Mouse (Mus musculus) lung, postnatal 4 days (tissue): ENCODE measurements around the gene Tenm4.
A peak's percentile ranks its signal among the peaks of the same experiment; 100 is the strongest.

Experiments
- DNase-seq, 2 experiments: peaks; one replicate each; pipeline ENCODE4 v3.0.0; 2021

Tenm4 gene

GRCm38 (mm10) chr7:96414290-96415055 lies 243.4 kb downstream of the Tenm4 start:
- no peak for DNase-seq

DNA sequence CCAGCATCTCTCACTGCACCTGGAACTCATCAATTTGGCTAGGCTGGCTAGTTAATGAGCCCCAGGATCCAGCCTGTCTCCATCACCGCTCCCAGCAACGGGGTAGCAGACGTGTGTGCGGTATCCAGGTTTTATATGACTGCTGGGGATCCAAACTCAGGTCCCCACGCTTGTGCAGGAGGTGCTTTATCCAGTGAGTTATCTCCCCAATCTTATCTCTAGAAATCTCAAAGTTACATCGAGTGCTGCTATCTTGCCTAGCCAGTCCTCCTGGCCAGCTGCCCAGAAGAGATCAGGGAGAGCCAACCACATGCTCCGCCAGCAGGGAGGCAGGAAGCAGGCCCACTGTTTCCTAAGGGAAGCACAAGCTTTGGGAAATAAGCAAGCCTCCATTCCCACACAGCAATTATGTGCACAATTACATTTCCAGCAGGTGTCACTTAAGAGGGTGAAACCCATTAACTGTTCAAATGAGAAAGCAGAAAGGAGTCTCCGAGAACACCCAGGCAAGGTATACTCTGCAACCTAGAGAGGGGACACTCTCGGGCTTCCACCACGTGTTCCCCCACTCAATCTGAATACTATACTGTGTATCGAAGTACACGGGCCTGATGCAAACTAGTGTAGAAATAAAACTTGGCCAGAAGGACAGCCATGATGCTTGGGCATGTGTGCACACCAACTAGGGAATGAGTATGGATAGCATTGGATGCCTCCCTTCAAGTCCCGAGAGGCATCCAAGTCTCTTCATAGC lies 246.4 kb downstream of the Tenm4 start:
- peak; percentile 73 to 82 for DNase-seq

- DNase-seq, result no peak
These were observed 247.1 kb downstream of the Tenm4 start for GRCm38 (mm10) chr7:96418146-96418545.

DNA sequence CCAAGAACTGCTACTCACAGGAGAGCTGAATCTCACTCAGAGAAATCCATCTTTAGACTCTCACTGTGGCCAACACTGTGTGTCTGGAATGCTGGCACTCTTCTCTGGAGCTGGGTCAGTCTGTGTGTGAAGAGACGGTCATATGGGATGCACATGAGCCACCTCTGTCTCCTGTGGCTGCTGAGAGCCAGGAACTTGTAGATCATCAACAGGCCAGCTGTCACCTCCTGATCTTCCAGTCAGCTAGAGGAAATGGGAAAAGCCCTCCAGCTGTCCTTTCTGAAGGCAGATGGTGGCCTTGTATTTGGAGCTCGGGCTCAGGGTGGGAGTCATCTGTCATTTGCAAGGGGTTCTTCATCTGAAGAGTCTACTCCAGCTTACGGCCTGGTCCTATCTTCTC lies 249.0 kb downstream of the Tenm4 start:
- DNase-seq, result peak in 1 of 2 experiments; percentile 29

DNA sequence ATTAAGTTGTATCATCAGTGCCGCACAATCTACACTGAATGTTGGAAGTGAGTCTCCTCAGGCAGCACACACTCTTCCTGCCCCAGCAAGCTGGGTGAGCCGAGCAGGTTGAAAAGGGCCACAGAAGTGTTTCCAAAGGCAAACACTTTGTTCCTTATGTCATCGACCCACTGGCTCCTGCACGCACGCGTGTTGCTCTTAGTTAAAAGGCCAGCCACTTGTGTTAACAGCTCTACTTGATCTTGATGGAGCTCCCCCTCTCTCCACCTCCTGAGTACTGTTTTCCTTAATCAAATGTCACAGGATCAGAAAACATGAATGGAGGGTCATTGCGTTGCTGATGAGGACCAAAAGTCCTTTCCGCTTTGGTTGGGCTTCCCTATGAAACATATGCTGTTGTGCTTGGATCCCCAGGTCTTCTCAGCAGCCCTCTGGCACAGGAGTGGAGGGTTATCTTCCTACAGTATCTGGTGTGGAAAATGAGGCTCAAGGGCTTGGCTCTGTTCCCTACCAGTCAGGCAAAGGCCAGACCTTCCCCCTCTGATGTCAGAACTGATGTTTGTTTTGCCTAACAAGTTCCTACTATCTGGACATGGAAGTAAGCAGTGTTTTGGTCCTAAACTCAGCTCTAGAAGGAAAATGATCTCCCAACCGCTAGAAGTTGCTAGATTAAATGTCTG lies 250.0 kb downstream of the Tenm4 start:
- peak; percentile 24 to 63 for DNase-seq

GRCm38 (mm10) chr7:96426954-96427353 lies 255.9 kb downstream of the Tenm4 start:
- DNase-seq, result no peak

DNA sequence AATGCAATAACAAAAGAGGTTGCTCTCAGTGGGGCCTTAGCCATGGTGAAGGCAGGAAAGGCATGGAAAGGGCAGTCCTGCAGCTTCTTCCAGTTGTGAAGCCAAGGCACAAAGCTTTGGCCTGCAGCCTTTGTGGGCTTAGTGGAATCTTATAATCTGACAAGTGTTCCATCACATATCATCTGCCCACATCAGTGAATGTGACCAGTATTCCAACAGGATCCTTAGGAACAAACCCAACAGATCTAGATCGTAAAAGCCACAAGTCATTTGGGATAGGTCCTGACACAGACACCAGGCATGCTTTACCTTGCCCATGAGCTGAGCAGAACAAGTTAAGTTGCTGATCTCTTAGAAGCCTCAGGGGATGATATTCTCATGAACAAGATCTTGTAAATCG lies 262.3 kb downstream of the Tenm4 start:
- DNase-seq, result no peak

- no peak for DNase-seq
These were observed 267.3 kb downstream of the Tenm4 start for GRCm38 (mm10) chr7:96438392-96438791.

DNA sequence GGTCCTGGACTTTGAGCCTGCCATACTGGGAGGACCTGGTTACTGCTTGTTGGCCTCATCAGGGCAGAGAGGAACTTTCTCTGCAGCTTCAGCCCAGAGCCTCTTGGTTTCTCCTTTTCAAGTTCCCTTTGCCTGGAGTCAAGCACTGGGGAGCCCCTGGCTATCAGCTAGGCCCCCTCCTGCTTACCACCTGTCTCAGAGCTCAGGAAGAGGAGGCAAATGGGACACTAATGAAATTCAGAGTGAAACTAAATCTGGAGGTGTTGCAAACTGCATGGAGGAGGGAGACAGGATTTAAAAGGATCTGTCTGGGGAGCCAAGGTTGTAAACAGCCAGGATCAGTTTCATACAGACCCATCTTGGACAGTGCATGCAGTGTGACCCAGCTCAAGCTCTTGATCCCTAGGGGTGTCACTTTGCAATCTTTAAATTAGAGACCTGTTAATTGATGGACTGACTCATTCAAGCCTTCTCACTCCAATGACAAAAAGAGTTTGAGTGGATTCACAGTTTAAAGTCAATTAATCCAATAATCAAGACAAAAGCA lies 269.2 kb downstream of the Tenm4 start:
- DNase-seq, result no peak

DNA sequence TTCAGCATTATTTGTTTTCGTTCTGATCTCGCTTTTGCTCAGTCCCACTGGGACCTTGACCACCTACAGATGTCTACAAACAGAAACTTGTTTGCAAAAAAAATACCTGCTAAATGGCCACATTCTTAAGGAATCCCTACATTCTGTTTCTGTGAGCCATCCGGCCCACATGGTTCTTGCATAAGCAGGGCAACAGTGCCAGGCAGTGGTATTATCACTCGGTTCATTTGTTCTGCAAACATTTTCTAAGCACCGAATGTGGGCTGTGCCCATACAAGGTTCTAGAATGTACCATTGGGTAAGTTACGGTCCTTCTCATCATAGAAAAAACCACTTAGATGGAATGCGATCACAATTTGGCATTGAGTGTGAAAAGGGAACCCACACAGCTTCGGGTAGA lies 274.7 kb downstream of the Tenm4 start:
- DNase-seq, result no peak

DNA sequence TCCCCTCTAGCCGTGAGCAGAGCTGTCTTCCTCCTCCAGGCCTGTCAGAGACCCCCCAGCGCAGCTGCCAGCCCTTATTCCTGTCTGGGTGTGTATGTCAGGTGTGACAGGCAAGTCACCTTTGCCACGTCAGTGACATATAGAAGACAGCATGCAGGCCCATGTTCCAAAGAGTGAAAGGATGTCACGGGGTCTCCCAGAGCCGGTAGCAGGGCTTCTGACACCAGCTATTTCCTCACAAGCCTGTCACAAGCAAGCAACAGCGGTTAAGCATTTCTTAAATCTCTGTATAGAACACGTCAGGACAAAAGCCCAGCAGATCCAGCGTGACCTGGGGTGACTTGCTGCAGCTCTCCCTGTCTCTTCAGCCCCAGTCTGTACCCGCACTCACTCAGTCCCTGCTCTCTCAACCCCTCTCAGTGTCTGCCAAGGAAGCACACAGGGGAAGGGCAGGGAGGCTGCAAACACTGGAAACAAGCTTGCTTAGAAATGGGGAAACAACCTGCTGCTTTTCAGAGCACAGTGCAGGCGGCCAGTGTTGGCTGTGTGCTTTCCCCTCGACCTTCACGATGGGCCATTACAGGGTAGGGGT lies 276.9 kb downstream of the Tenm4 start:
- no peak for DNase-seq

DNA sequence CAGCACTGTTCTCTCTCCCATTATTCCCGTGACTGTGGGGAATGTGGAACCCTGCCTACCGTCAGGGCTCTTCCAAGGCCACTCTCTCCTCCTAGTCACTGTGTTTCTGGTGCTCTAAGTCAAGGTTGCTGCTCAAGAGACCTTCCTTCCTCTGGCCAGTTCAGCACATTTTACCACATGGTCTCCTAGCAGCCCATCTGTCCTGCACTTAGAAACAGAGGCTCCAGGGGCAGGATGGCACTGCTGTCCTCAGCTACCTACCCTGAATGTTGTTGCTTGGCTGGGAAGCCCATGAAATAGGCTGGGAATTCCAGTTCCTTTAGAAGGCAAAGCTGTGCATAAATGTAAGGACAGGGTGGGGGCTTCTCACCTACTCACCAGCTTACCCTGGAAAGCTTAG lies 284.9 kb downstream of the Tenm4 start:
- no peak for DNase-seq

DNA sequence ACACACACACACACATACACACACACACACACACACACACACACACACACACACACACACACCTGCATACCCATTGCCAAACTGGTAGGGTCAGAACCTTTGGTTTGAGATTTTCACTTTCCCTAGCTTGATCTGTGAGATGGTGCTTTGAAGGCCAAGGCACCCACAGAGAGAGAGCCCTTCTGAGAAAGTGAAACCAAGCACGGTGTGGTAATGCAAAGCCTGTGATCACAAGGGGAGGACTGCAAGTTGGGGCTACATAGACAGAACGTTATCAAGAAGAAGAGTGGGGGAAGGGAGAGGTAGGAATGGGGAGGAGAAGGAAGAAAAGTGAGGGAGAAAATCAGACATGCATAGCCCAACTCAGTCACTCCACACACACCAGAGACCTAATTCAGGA lies 285.6 kb downstream of the Tenm4 start:
- DNase-seq, result no peak

GRCm38 (mm10) chr7:96457891-96458290 lies 286.8 kb downstream of the Tenm4 start:
- no peak for DNase-seq

GRCm38 (mm10) chr7:96458992-96459391 lies 287.9 kb downstream of the Tenm4 start:
- no peak for DNase-seq

DNA sequence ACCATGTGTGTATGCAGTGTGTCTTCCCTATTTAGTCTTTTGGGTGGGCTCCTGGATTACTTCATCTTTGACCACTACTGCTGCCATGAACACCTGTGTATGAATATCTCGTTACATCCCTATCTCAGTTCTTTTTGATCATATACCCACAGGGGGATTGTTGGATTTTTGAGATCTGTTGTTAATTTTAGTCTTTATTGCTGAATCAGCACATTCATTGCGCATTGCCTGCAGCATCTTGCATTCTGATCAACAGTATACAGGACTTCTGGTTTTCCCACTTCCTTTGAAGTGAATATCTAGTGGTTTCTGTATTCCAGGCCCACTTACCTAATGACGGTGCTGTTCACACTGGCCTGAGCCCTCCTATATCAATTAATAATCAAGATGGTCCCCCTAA lies 295.7 kb downstream of the Tenm4 start:
- no peak for DNase-seq

DNA sequence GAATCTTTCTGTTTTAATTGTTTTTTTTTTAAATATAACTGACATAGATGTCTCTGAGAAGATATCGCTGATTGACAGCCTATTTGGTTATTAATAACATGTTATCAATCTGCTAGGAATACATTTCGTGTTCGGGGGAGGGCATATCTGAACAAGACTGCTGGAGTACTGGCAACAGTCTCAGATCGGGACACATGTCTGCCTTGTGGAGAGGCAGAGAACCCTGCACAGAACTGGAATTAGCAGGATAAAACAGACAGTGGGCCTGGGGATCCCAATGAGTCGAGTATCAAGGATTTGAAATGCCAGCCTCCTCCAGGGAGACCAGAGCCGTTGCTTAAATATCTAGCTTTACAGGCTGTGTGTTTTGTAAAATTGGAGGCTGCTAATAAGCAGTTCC lies 299.8 kb downstream of the Tenm4 start:
- no peak for DNase-seq

- DNase-seq, result no peak
These were observed 303.6 kb downstream of the Tenm4 start for GRCm38 (mm10) chr7:96474560-96475089.

- DNase-seq, result no peak
These were observed 306.1 kb downstream of the Tenm4 start for GRCm38 (mm10) chr7:96476987-96477613.

- DNase-seq, result no peak
These were observed 308.1 kb downstream of the Tenm4 start for GRCm38 (mm10) chr7:96479139-96479538.

DNA sequence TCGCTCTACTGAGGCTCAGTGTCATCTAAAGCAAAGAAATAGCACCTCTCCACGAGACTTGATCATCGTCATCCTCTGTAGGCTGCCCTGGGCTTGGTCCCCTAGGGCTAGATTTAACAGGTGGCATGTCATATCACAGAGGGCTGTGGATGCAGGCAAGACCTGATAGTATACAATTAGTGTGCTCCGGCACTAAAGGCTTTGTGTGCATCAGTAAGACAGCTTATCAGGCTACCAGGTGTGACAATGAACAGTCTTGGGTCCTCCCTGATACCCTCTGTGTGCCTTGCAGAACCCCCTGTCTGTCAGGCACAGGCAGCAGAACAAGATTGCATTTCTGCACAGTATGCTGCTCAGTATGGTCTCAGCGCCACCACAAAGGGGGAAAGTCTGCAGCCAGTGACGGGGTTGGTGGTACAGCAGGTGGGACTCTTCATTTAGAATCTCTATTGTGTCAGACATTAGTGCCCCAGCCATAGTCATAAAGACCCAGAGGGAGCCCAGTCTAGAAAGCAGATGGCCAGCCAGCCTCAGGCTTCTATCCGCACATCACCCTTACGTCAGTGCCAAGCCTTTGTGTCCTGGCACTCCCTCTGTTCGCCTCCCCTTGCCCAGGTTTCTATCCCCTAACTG lies 309.4 kb downstream of the Tenm4 start:
- no peak for DNase-seq

DNA sequence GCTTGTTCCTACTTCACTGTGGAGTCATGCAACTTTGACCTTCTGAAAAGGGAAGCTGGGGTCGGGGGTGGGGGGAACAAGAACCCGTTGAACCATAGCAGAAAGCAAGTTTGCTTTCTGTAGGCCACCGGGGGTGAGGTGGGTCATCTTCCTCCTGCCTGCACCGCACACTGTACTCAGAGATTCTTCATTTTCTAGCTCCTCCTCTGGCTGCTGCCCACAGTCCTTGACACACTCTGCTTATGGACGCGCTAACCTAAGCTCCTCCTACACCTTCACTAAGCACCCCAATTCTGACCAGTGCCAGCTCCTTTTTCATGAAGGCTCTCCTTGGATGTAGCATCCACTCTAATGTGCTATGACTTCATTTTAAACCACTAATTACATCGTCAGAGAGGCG lies 311.9 kb downstream of the Tenm4 start:
- no peak for DNase-seq
